Mouse (Mus musculus) spleen, embryonic (tissue): ENCODE data around the gene Tcam1.

Experiments used
- CTCF ChIA-PET: fragments of 350-600 bp; sonication (Branson Sonifier 250); formaldehyde crosslinking; loops from one replicate; lab custom pipeline; 2022; lab: Charles Lee

The Tcam1 gene

GRCm38 (mm10) chr11:106272644-106273310 is 3.7 kb upstream of the Tcam1 start, which contains the start of gene Smarcd2:
TSS of gene Smarcd2 (minus strand) at chr11:106272972.
- CTCF ChIA-PET: interaction anchor here (0.6 kb wide), 1 partner anchor 856 kb away, joined by 6 read pairs; no protein-coding TSS in a partner anchor

DNA sequence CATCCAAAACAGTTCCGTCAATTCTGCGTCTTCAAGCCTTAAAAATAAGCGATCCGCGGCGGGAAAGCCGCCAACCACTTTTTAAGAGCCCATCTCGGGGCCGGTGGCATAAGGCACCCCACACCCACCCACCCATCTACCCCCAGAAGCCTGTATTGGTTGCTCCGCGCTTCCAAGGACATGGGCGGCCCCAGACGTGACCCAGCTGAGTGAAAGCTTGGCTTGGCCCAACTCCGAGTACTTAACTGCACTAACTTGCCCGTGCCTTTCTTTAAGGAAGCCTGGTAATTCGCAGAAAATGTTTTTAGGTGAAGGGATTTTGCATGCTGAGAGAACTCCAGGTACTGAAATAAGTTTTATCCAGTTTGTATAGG is 3.2 kb upstream of the Tcam1 start:
- CTCF ChIA-PET: interaction anchor here (0.6 kb wide), 1 partner anchor 856 kb away, joined by 6 read pairs; no protein-coding TSS in a partner anchor

- CTCF ChIA-PET: interaction anchor here (0.6 kb wide), 1 partner anchor 45 kb away, joined by 12 read pairs; no protein-coding TSS in a partner anchor
Observed at GRCm38 (mm10) chr11:106273811-106274210, 2.7 kb upstream of the Tcam1 start.

GRCm38 (mm10) chr11:106274374-106274773 is 2.1 kb upstream of the Tcam1 start:
- CTCF ChIA-PET: interaction anchor here (0.6 kb wide), 1 partner anchor 44 kb away, joined by 12 read pairs; no protein-coding TSS in a partner anchor

- CTCF ChIA-PET: interaction anchor here (0.8 kb wide), 1 partner anchor 79 kb away, joined by 4 read pairs; no protein-coding TSS in a partner anchor
Observed at GRCm38 (mm10) chr11:106274971-106275411, 1.5 kb upstream of the Tcam1 start.

GRCm38 (mm10) chr11:106282452-106282851 is 6.0 kb downstream of the Tcam1 start:
- CTCF ChIA-PET: no interaction called here

- CTCF ChIA-PET: no interaction called here
Observed at GRCm38 (mm10) chr11:106283371-106283770, 6.9 kb downstream of the Tcam1 start.

GRCm38 (mm10) chr11:106284126-106284525 is 7.7 kb downstream of the Tcam1 start:
- CTCF ChIA-PET: no interaction called here

GRCm38 (mm10) chr11:106286206-106286605 is 9.7 kb downstream of the Tcam1 start:
- CTCF ChIA-PET: no interaction called here

GRCm38 (mm10) chr11:106286987-106287386 is 10.5 kb downstream of the Tcam1 start:
- CTCF ChIA-PET: no interaction called here

DNA sequence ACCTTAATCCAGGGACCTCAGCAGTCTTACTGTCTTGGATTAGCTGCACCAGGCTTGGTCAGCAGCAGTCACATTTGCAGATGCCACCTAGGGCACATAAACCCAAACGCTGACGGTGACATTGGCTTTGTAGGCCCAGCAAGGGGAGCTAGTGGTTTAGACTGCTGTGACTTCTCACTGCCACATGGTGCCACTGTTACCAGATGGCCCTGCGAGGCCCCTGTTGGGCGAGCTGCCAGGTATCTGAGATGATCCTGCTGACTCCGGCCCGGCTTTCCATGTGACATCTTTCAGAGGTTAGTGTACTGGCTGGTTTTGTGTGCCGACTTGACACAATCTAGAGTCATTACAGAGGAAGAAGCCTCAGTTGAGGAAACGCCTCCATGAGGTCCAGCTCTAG is 12.9 kb downstream of the Tcam1 start:
- CTCF ChIA-PET: no interaction called here

DNA sequence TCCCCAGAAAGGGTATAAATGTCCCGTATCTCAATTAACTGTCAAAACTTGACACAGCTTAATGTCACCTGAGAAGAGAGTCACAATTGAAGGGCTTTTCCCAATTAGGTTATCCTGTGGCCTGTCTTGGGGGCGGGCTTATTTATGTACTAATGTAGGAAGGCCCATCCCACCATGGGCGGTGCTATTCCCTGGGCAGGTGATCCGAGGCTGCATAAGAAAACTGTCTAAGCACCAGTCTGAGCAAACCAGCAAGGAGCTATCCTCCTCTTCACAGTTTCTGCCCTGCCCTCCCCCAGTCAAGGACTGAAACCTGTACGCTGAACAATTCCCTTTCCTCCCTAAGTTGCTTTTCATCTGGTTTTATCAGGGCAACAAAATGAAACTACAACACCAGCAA is 13.9 kb downstream of the Tcam1 start:
- CTCF ChIA-PET: no interaction called here

- CTCF ChIA-PET: no interaction called here
Observed at GRCm38 (mm10) chr11:106291861-106292260, 15.4 kb downstream of the Tcam1 start.

DNA sequence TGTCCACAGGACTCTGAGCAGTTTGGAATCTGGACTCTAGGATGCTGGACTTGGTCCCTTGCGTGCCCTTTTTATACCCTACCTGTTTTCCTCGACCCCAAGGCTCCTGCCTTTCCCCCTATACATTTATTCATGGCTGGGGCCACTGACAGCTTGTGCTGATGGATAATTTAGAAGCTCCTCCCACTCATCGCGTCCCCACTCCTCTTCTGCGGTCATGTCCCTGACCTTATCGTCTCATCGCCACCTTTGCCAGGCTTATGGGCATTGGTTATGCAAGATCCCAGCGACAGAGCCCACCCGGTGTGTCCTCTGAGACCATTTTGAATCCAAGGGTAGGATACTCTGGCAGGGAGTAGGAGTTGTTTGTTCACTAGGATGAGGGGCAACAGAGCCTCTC is 25.3 kb downstream of the Tcam1 start, which contains the start of gene Gh:
TSS of gene Gh (minus strand) at position 101 of the 400 bp plus-strand sequence.
- CTCF ChIA-PET: no interaction called here

GRCm38 (mm10) chr11:106302634-106303033 is 26.2 kb downstream of the Tcam1 start:
- CTCF ChIA-PET: interaction anchor here (0.7 to 2.4 kb wide), 5 partner anchors 10 to 64 kb away, joined by 3 to 10 read pairs (median 5); no protein-coding TSS in a partner anchor

- CTCF ChIA-PET: no interaction called here
Observed at GRCm38 (mm10) chr11:106305348-106306064, 29.0 kb downstream of the Tcam1 start.

GRCm38 (mm10) chr11:106306065-106306385 is 29.6 kb downstream of the Tcam1 start:
- CTCF ChIA-PET: interaction anchor here (0.7 kb wide), 1 partner anchor 93 kb away, joined by 6 read pairs; no protein-coding TSS in a partner anchor

GRCm38 (mm10) chr11:106306758-106307157 is 30.3 kb downstream of the Tcam1 start:
- CTCF ChIA-PET: interaction anchor here (0.7 to 1.2 kb wide), 2 partner anchors 16 to 92 kb away, joined by 3 to 6 read pairs; no protein-coding TSS in a partner anchor

- CTCF ChIA-PET: interaction anchor here (0.7 to 1.3 kb wide), 4 partner anchors 9 to 361 kb away, joined by 3 to 10 read pairs (median 6); no protein-coding TSS in a partner anchor
Observed at GRCm38 (mm10) chr11:106307432-106307831, 31.0 kb downstream of the Tcam1 start.

DNA sequence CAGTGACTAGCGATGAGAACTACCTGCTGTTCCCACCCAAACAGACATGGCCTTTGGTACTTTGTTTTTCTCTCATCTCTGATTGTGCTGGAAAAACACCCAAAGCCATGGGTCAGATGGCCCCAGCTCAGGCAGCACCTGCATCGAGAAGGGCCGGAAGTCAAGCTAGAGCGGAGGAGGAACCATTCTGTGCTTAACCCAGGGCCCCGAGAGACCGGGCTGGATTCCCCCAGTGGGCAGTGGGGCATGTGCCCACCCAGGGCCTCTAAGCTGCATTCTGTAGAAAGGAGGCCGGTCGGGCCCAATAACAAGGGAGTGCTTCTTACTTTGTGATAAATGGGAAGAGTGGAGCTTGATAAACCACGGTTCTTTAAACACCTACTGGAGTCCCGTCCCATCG is 31.7 kb downstream of the Tcam1 start:
- CTCF ChIA-PET: interaction anchor here (0.7 to 1.3 kb wide), 3 partner anchors 8 to 26 kb away, joined by 6 to 10 read pairs (median 6); no protein-coding TSS in a partner anchor

DNA sequence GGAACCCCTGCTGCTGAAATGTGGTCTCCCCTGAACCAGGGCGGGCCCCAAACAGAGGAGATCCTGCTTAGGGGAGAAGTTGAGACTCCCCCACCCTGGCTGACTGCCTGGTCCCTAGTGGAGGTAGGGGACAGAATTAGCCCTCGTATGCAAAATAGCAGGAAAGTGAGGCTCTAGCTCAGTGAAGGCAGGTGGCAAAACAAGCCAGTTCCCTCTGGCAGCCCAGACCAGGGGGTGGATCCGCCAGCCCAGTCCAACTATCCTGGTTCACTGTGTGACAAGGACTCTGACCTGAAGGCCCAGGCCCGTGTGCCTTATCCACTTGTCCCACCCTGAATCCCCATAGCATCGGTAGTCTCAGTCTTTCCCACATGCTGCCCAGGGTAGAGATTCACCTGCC is 33.7 kb downstream of the Tcam1 start:
- CTCF ChIA-PET: no interaction called here

DNA sequence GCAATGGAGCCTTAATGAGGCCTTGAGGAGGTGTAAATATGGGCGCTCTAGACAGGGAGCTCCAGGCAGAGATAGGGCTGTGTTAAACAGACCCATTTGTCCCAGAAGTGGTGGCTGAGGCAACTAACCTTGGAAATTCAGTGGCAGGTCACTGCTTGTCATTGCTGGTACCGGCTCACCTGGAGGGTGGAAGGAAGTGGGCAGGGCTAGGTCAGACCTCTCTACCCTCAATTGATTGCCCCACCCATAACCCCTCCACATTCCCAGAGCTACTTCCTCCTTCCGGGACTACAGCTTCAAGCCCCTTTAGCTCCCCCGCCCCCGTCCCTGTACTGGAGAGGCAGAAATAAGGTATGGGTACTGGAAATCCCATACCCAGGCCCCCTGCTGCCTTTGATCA is 37.1 kb downstream of the Tcam1 start:
- CTCF ChIA-PET: interaction anchor here (2.3 kb wide), 1 partner anchor 11 kb away, joined by 6 read pairs; no protein-coding TSS in a partner anchor
